Mouse (Mus musculus): Measurements from ENCODE around the gene Plekhg5.

GRCm38 (mm10) chr4:152119396-152120292 is 47.3 kb downstream of the Plekhg5 start:
- TF ChIP-seq CTCF (IDR thresholded peaks at IDR 0.05; ENCODE audit: low read depth) (peak; percentile 75), EP300 (IDR thresholded peaks at IDR 0.05; ENCODE audit: low read depth) (no peak)
